Mouse (Mus musculus): Measurements from ENCODE around the gene Wdcp.

GRCm38 (mm10) chr12:4898024-4898423, 54.9 kb downstream of the Wdcp start:
- no peak for TF ChIP-seq POLR2A (IDR thresholded peaks at IDR 0.05; ENCODE audit: borderline replicate concordance, control insufficient read depth, low read depth, low read length)
- no peak for TF ChIP-seq CTCF (IDR thresholded peaks at IDR 0.05; ENCODE audit: control insufficient read depth, insufficient read depth, low read length)
